Mouse (Mus musculus): ENCODE measurements around the gene Nav3.
"Not testable (repeated sequence)": the region's sequence is repeated elsewhere in the genome, so short reads cannot be mapped to it uniquely, and the experiment has no call there.

Gene Nav3

GRCm38 (mm10) chr10:110034582-110035099, 421.4 kb downstream of the Nav3 start:
- no peak for DNase-seq

- DNase-seq: not testable (repeated sequence)
Measured at GRCm38 (mm10) chr10:110024897-110025296, 431.1 kb downstream of the Nav3 start.

- no peak for DNase-seq
Measured at GRCm38 (mm10) chr10:110022100-110022499, 433.9 kb downstream of the Nav3 start.

GRCm38 (mm10) chr10:110019266-110019866, 436.6 kb downstream of the Nav3 start:
- no peak for DNase-seq

GRCm38 (mm10) chr10:110001328-110001727, 454.7 kb downstream of the Nav3 start:
- DNase-seq: not testable (repeated sequence)

- no peak for DNase-seq
Measured at GRCm38 (mm10) chr10:110000755-110001247, 455.2 kb downstream of the Nav3 start.

- DNase-seq: no peak
Measured at GRCm38 (mm10) chr10:109999904-110000303, 456.1 kb downstream of the Nav3 start.

- DNase-seq: no peak
Measured at GRCm38 (mm10) chr10:109994302-109994701, 461.7 kb downstream of the Nav3 start.

GRCm38 (mm10) chr10:109985824-109986485, 470.0 kb downstream of the Nav3 start:
- DNase-seq: no peak

- DNase-seq: no peak
Measured at GRCm38 (mm10) chr10:109976351-109976750, 479.7 kb downstream of the Nav3 start.

GRCm38 (mm10) chr10:109974177-109974576, 481.8 kb downstream of the Nav3 start:
- DNase-seq: no peak

GRCm38 (mm10) chr10:109973483-109973882, 482.5 kb downstream of the Nav3 start:
- DNase-seq: no peak

GRCm38 (mm10) chr10:109950296-109950695, 505.7 kb downstream of the Nav3 start:
- no peak for DNase-seq

- no peak for DNase-seq
Measured at GRCm38 (mm10) chr10:109929319-109929622, 526.7 kb downstream of the Nav3 start.

- no peak for DNase-seq
Measured at GRCm38 (mm10) chr10:109928547-109929318, 527.3 kb downstream of the Nav3 start.

GRCm38 (mm10) chr10:109926149-109926548, 529.9 kb downstream of the Nav3 start:
- DNase-seq: no peak

GRCm38 (mm10) chr10:109924136-109924535, 531.9 kb downstream of the Nav3 start:
- DNase-seq: no peak

- DNase-seq: no peak
Measured at GRCm38 (mm10) chr10:109921368-109921767, 534.6 kb downstream of the Nav3 start.

GRCm38 (mm10) chr10:109920607-109921187, 535.3 kb downstream of the Nav3 start:
- peak; percentile 4 for DNase-seq

- no peak for DNase-seq
Measured at GRCm38 (mm10) chr10:109919515-109919914, 536.5 kb downstream of the Nav3 start.

GRCm38 (mm10) chr10:109907206-109907605, 548.8 kb downstream of the Nav3 start:
- no peak for DNase-seq

GRCm38 (mm10) chr10:109906413-109906785, 549.6 kb downstream of the Nav3 start:
- DNase-seq: no peak
